Mouse (Mus musculus): ENCODE measurements around the gene Sat2. TPM values are rescaled to one million over a fixed set of nuclear protein-coding genes. Genes with fewer than 3 reads are reported as not detected.
A peak's percentile ranks its signal among the peaks of the same experiment; 100 is the strongest.

Sat2 gene
- total and polyA plus RNA-seq, 3 experiments: not detected

- Histone ChIP-seq H3K36me3 (replicated peaks in 1 of 2; ENCODE audit: control insufficient read depth in 1 of 2, insufficient read depth in 1 of 2, low read length in 1 of 2) (no peaks in the 10 kb centered on the region), H3K79me2 (replicated peaks; ENCODE audit: control insufficient read depth, extremely low read depth, insufficient read depth, poor library complexity, severe bottlenecking) (no peaks in the 10 kb centered on the region), H3K4me1 (ENCODE audit: control insufficient read depth in 1 of 2, insufficient read depth in 2 of 2) (peaks cover 9% of the 10 kb centered on the region in 2 experiments), H3K9me3 (replicated peaks; ENCODE audit: low read length) (no peaks in the 10 kb centered on the region), H3K4me2 (ENCODE audit: insufficient read depth, low read depth, poor library complexity, severe bottlenecking) (no peak overlapping the region), H3K27me3 (replicated peaks) (peaks cover 85% of the 10 kb centered on the region), H3K27ac (ENCODE audit: insufficient read depth, low read depth) (no peak overlapping the region), H3K9ac (ENCODE audit: insufficient read depth, low read depth) (no peak overlapping the region), H3K4me3 (replicated peaks in 1 of 3; ENCODE audit: low read depth in 2 of 3, low read length in 2 of 3, poor library complexity in 1 of 3) (no peak overlapping the region)
- dilution Hi-C loops (cut with MboI; ENCODE audit: extremely low pct_ligation_motif_present, extremely low pct_unique_long_range_greater_than_20kb, low sequenced_read_pairs): no loop called here
- TF ChIP-seq HCFC1 (IDR thresholded peaks at IDR 0.05; ENCODE audit: low read depth, low read length): no peak
- TF ChIP-seq RCOR1 (conservative IDR thresholded peaks at IDR 0.05; ENCODE audit: low read depth, low read length): no peak
- no peak for TF ChIP-seq CHD1 (IDR thresholded peaks at IDR 0.05; ENCODE audit: low read depth, low read length)
- no peak for TF ChIP-seq NELFE (IDR thresholded peaks at IDR 0.05; ENCODE audit: low read depth, low read length)
- TF ChIP-seq MAFK (IDR thresholded peaks at IDR 0.05; ENCODE audit: insufficient replicate concordance, low read length): no peak
- TF ChIP-seq TCF12 (IDR thresholded peaks at IDR 0.05; ENCODE audit: low read depth, low read length): no peak
- DNase-seq (ENCODE audit: extremely low read depth): no peak
- in situ Hi-C loops (cut with MboI; ENCODE audit: low pct_ligation_motif_present, low pct_unique_long_range_greater_than_20kb, low sequenced_read_pairs): no loop called here
Measured at GRCm38 (mm10) chr11:69606832-69607231, 15.0 kb upstream of the Sat2 start.

GRCm38 (mm10) chr11:69608525-69608924 is 13.3 kb upstream of the Sat2 start:
- dilution Hi-C loops (cut with MboI; ENCODE audit: extremely low pct_ligation_motif_present, extremely low pct_unique_long_range_greater_than_20kb, low sequenced_read_pairs): no loop called here
- H3K36me3 ChIP-seq (replicated peaks in 1 of 2; ENCODE audit: control insufficient read depth in 1 of 2, insufficient read depth in 1 of 2, low read length in 1 of 2): no peaks in the 10 kb centered on the region
- TF ChIP-seq GABPA (IDR thresholded peaks at IDR 0.05; ENCODE audit: insufficient replicate concordance, low read depth, low read length) (no peak), JUND (conservative IDR thresholded peaks at IDR 0.05; ENCODE audit: low read depth, low read length) (no peak), ZKSCAN1 (IDR thresholded peaks at IDR 0.05; ENCODE audit: borderline replicate concordance, low read depth, low read length) (no peak), EP300 (IDR thresholded peaks at IDR 0.05; ENCODE audit: low read length) (no peak)
- H3K4me2 ChIP-seq (ENCODE audit: insufficient read depth, low read depth, poor library complexity, severe bottlenecking): no peak overlapping the region
- H3K4me3 ChIP-seq (replicated peaks in 1 of 3; ENCODE audit: low read depth in 2 of 3, low read length in 2 of 3, poor library complexity in 1 of 3): no peak overlapping the region
- H3K4me1 ChIP-seq (ENCODE audit: control insufficient read depth in 1 of 2, insufficient read depth in 2 of 2): peaks cover 9 to 12% of the 10 kb centered on the region in 2 experiments
- H3K27me3 ChIP-seq (replicated peaks): peaks cover 84% of the 10 kb centered on the region
- DNase-seq (ENCODE audit: extremely low read depth): no peak
- H3K9ac ChIP-seq (ENCODE audit: insufficient read depth, low read depth): no peak overlapping the region
- in situ Hi-C loops (cut with MboI; ENCODE audit: low pct_ligation_motif_present, low pct_unique_long_range_greater_than_20kb, low sequenced_read_pairs): no loop called here
- no peaks in the 10 kb centered on the region for H3K79me2 ChIP-seq (replicated peaks; ENCODE audit: control insufficient read depth, extremely low read depth, insufficient read depth, poor library complexity, severe bottlenecking)
- H3K9me3 ChIP-seq (replicated peaks; ENCODE audit: low read length): no peaks in the 10 kb centered on the region
- no peak overlapping the region for H3K27ac ChIP-seq (ENCODE audit: insufficient read depth, low read depth)

- TF ChIP-seq POLR2AphosphoS2 (IDR thresholded peaks at IDR 0.05; ENCODE audit: low read depth, low read length): no peak
- no peak for TF ChIP-seq ZNF384 (IDR thresholded peaks at IDR 0.05; ENCODE audit: low read depth, low read length)
- TF ChIP-seq RAD21 (IDR thresholded peaks at IDR 0.05; ENCODE audit: low read depth, low read length): no peak
- TF ChIP-seq CHD2 (IDR thresholded peaks at IDR 0.05; ENCODE audit: low read length): no peak
- no peak for TF ChIP-seq ELF1 (IDR thresholded peaks at IDR 0.05; ENCODE audit: low read depth, low read length)
- no peak for TF ChIP-seq ZC3H11A (IDR thresholded peaks at IDR 0.05; ENCODE audit: low read depth, low read length)
- TF ChIP-seq JUN (IDR thresholded peaks at IDR 0.05; ENCODE audit: insufficient read depth, low read depth, low read length): no peak
- TF ChIP-seq SMC3 (IDR thresholded peaks at IDR 0.05; ENCODE audit: low read depth, low read length): no peak
- TF ChIP-seq USF1 (IDR thresholded peaks at IDR 0.05; ENCODE audit: low read depth, low read length): peak; percentile 35
- TF ChIP-seq GABPA (IDR thresholded peaks at IDR 0.05; ENCODE audit: insufficient replicate concordance, low read depth, low read length): no peak
- peak; percentile 41 for TF ChIP-seq USF2 (conservative IDR thresholded peaks at IDR 0.05; ENCODE audit: low read depth, low read length)
- no peak for TF ChIP-seq MAFK (IDR thresholded peaks at IDR 0.05; ENCODE audit: insufficient replicate concordance, low read length)
- TF ChIP-seq ETS1 (conservative IDR thresholded peaks at IDR 0.05; ENCODE audit: low read depth, low read length): no peak
- no peak for TF ChIP-seq CHD1 (IDR thresholded peaks at IDR 0.05; ENCODE audit: low read depth, low read length)
- no peak for TF ChIP-seq ZKSCAN1 (IDR thresholded peaks at IDR 0.05; ENCODE audit: borderline replicate concordance, low read depth, low read length)
- TF ChIP-seq MXI1 (IDR thresholded peaks at IDR 0.05; ENCODE audit: low read depth, low read length): no peak
- no peak for TF ChIP-seq TCF12 (IDR thresholded peaks at IDR 0.05; ENCODE audit: low read depth, low read length)
- TF ChIP-seq MEF2A (IDR thresholded peaks at IDR 0.05; ENCODE audit: borderline replicate concordance, low read depth, low read length): no peak
Measured at GRCm38 (mm10) chr11:69609416-69609815, 12.4 kb upstream of the Sat2 start.

More at GRCm38 (mm10) chr11:69609416-69609815, 12.4 kb upstream of the Sat2 start:
- DNase-seq (ENCODE audit: extremely low read depth): no peak
- Histone ChIP-seq H3K4me1 (ENCODE audit: control insufficient read depth in 1 of 2, insufficient read depth in 2 of 2) (peaks cover 9 to 19% of the 10 kb centered on the region in 2 experiments), H3K27ac (ENCODE audit: insufficient read depth, low read depth) (no peak overlapping the region), H3K4me3 (replicated peaks in 1 of 3; ENCODE audit: low read depth in 2 of 3, low read length in 2 of 3, poor library complexity in 1 of 3) (no peak overlapping the region), H3K9ac (ENCODE audit: insufficient read depth, low read depth) (no peak overlapping the region), H3K79me2 (replicated peaks; ENCODE audit: control insufficient read depth, extremely low read depth, insufficient read depth, poor library complexity, severe bottlenecking) (no peaks in the 10 kb centered on the region), H3K4me2 (ENCODE audit: insufficient read depth, low read depth, poor library complexity, severe bottlenecking) (no peak overlapping the region), H3K27me3 (replicated peaks) (peaks cover 79% of the 10 kb centered on the region), H3K36me3 (replicated peaks in 1 of 2; ENCODE audit: control insufficient read depth in 1 of 2, insufficient read depth in 1 of 2, low read length in 1 of 2) (no peaks in the 10 kb centered on the region), H3K9me3 (replicated peaks; ENCODE audit: low read length) (no peaks in the 10 kb centered on the region)
- dilution Hi-C loops (cut with MboI; ENCODE audit: extremely low pct_ligation_motif_present, extremely low pct_unique_long_range_greater_than_20kb, low sequenced_read_pairs) (no loop called here), in situ Hi-C loops (cut with MboI; ENCODE audit: low pct_ligation_motif_present, low pct_unique_long_range_greater_than_20kb, low sequenced_read_pairs) (no loop called here)

Data from CH12.LX (cell line).